Mouse (Mus musculus) gastrocnemius, adult 18-20 months (tissue): ENCODE measurements around the gene Kif1b. TPM values are rescaled to one million over a fixed set of nuclear protein-coding genes. Genes with fewer than 3 reads are reported as not detected.
"Not testable (repeated sequence)": the region's sequence is repeated elsewhere in the genome, so short reads cannot be mapped to it uniquely, and the experiment has no call there.

ENCODE experiments used
- DNase-seq: peaks from one replicate; pipeline ENCODE4 v3.0.0; 2021; ENCODE audit warnings: low spot score
- total RNA-seq, 2 experiments: library from RNA; stranded (reverse); gene quantifications; 2 replicates each; pipeline ENCODE4 v1.2.3; 2021

The Kif1b gene
- total RNA-seq, 2 experiments from 2014 or later, result 255 to 285 TPM

- no peak for DNase-seq
Observed at GRCm38 (mm10) chr4:149273128-149273527, 34.4 kb downstream of the Kif1b start.

GRCm38 (mm10) chr4:149270541-149270940, 37.0 kb downstream of the Kif1b start:
- no peak for DNase-seq

GRCm38 (mm10) chr4:149269026-149269425, 38.5 kb downstream of the Kif1b start:
- DNase-seq, result no peak

- DNase-seq, result no peak
Observed at GRCm38 (mm10) chr4:149264895-149265294, 42.6 kb downstream of the Kif1b start.

- DNase-seq, result no peak
Observed at GRCm38 (mm10) chr4:149263218-149263617, 44.3 kb downstream of the Kif1b start.

- DNase-seq, result no peak
Observed at GRCm38 (mm10) chr4:149261466-149261865, 46.0 kb downstream of the Kif1b start.

GRCm38 (mm10) chr4:149260911-149261310, 46.6 kb downstream of the Kif1b start:
- no peak for DNase-seq

- DNase-seq, result no peak
Observed at GRCm38 (mm10) chr4:149259391-149260094, 48.0 kb downstream of the Kif1b start.

GRCm38 (mm10) chr4:149258926-149259325, 48.6 kb downstream of the Kif1b start:
- DNase-seq, result no peak

GRCm38 (mm10) chr4:149256511-149257300, 50.8 kb downstream of the Kif1b start:
- DNase-seq, result peak; percentile 35

GRCm38 (mm10) chr4:149255277-149256270, 51.9 kb downstream of the Kif1b start:
- DNase-seq, result no peak

GRCm38 (mm10) chr4:149254827-149255226, 52.7 kb downstream of the Kif1b start:
- no peak for DNase-seq

GRCm38 (mm10) chr4:149249311-149249710, 58.2 kb downstream of the Kif1b start:
- no peak for DNase-seq

GRCm38 (mm10) chr4:149247772-149248171, 59.7 kb downstream of the Kif1b start:
- DNase-seq, result no peak

- no peak for DNase-seq
Observed at GRCm38 (mm10) chr4:149247156-149247633, 60.3 kb downstream of the Kif1b start.

GRCm38 (mm10) chr4:149246578-149247155, 60.8 kb downstream of the Kif1b start:
- no peak for DNase-seq

- DNase-seq, result no peak
Observed at GRCm38 (mm10) chr4:149237011-149237410, 70.5 kb downstream of the Kif1b start.

- no peak for DNase-seq
Observed at GRCm38 (mm10) chr4:149233938-149234337, 73.6 kb downstream of the Kif1b start.

- DNase-seq, result not testable (repeated sequence)
Observed at GRCm38 (mm10) chr4:149228682-149229081, 78.8 kb downstream of the Kif1b start.

GRCm38 (mm10) chr4:149228256-149228655, 79.2 kb downstream of the Kif1b start:
- DNase-seq, result no peak

- no peak for DNase-seq
Observed at GRCm38 (mm10) chr4:149226311-149226710, 81.2 kb downstream of the Kif1b start.
